Mouse (Mus musculus) kidney, embryonic 15.5 days (tissue): Measurements from ENCODE around the gene Eef1akmt2. TPM values are rescaled to one million over a fixed set of nuclear protein-coding genes. Genes with fewer than 3 reads are reported as not detected.
A peak's percentile ranks its signal among the peaks of the same experiment; 100 is the strongest.

ENCODE experiments used
- ATAC-seq: fragments of 200-750 bp; cut with Nextera tagmentation; replicated peaks from 2 replicates; pipeline ENCODE4 v1.8.0; 2017; ENCODE audit warnings: moderate TSS enrichment; ENCODE audit not compliant: low FRiP score
- H3K27ac ChIP-seq: fragments of 300-500 bp; sonication (generic); 2 replicates; pipeline ENCODE4 v1.5.1; 2015; ENCODE audit warnings: mild to moderate bottlenecking, inconsistent platforms
- H3K27me3 ChIP-seq: fragments of 300-500 bp; sonication (generic); 2 replicates; pipeline ENCODE4 v1.6.1; 2015; ENCODE audit warnings: inconsistent platforms
- H3K36me3 ChIP-seq: fragments of 300-500 bp; sonication (generic); 2 replicates; pipeline ENCODE4 v1.6.1; 2015; ENCODE audit warnings: inconsistent platforms
- H3K4me1 ChIP-seq: fragments of 300-500 bp; sonication (generic); 2 replicates; pipeline ENCODE4 v1.6.1; 2015; ENCODE audit warnings: inconsistent platforms
- H3K4me2 ChIP-seq: fragments of 300-500 bp; sonication (generic); 2 replicates; pipeline ENCODE4 v1.6.1; 2015; ENCODE audit warnings: moderate library complexity, mild to moderate bottlenecking, inconsistent platforms
- H3K4me3 ChIP-seq: fragments of 300-500 bp; sonication (generic); replicated peaks from 2 replicates; pipeline ENCODE4 v1.5.1; 2015; ENCODE audit warnings: mild to moderate bottlenecking, inconsistent platforms
- H3K9ac ChIP-seq: fragments of 300-500 bp; sonication (generic); 2 replicates; pipeline ENCODE4 v1.6.1; 2015; ENCODE audit warnings: mild to moderate bottlenecking, inconsistent platforms
- H3K9me3 ChIP-seq: fragments of 300-500 bp; sonication (generic); replicated peaks from 2 replicates; pipeline ENCODE4 v1.6.1; 2016; ENCODE audit warnings: inconsistent platforms
- WGBS: fragments of 180-500 bp; shearing (Covaris S2); methylation state at CpG from one replicate; pipeline ENCODE4 v1.1.7; 2015; ENCODE audit warnings: mixed read lengths; 5-methylcytosine and 5-hydroxymethylcytosine counted together
- polyA plus RNA-seq: library from polyadenylated mRNA; unstranded; fragments of >200 nt; fragmentation: Nextera tagmentation; extraction: Ambion mirVana; gene quantifications from 2 replicates; pipeline ENCODE4 v1.2.1, GENCODE M21; 2015

Eef1akmt2 gene
- polyA plus RNA-seq, 1 experiment from 2014 or later, result 67.9 TPM

- Histone ChIP-seq H3K36me3 (peaks cover 15% of the 10 kb centered on the region), H3K4me2 (no peak overlapping the region), H3K4me1 (peaks cover 57% of the 10 kb centered on the region), H3K9ac (no peak overlapping the region), H3K27me3 (no peaks in the 10 kb centered on the region), H3K27ac (peak overlapping the region; percentile 79), H3K4me3 (no peak overlapping the region), H3K9me3 (no peaks in the 10 kb centered on the region)
- WGBS, result 26% methylated on average over 7 of the region's 7 CpGs
- peak; percentile 23; the same call in 1 of the 2 replicates for ATAC-seq
These were observed 71.2 kb downstream of the Eef1akmt2 start for GRCm38 (mm10) chr7:132781130-132781814.

GRCm38 (mm10) chr7:132780611-132781010 lies 71.9 kb downstream of the Eef1akmt2 start:
- Histone ChIP-seq H3K36me3 (peaks cover 22% of the 10 kb centered on the region), H3K27me3 (no peaks in the 10 kb centered on the region), H3K9me3 (no peaks in the 10 kb centered on the region), H3K4me3 (no peak overlapping the region), H3K4me1 (peaks cover 54% of the 10 kb centered on the region), H3K27ac (peak overlapping the region; percentile 79), H3K4me2 (no peak overlapping the region), H3K9ac (no peak overlapping the region)
- 0 out of 2 replicates have a peak, but pooled peaks have one; percentile 20 for ATAC-seq
- WGBS, result 39% methylated on average over 4 of the region's 4 CpGs

- no peak for ATAC-seq
These were observed 73.8 kb downstream of the Eef1akmt2 start for GRCm38 (mm10) chr7:132778630-132779029.

GRCm38 (mm10) chr7:132777728-132778453 lies 74.6 kb downstream of the Eef1akmt2 start:
- Histone ChIP-seq H3K36me3 (peaks cover 38% of the 10 kb centered on the region), H3K4me1 (peaks cover 38% of the 10 kb centered on the region), H3K9ac (no peak overlapping the region), H3K4me3 (no peak overlapping the region), H3K27me3 (no peaks in the 10 kb centered on the region), H3K9me3 (no peaks in the 10 kb centered on the region), H3K4me2 (no peak overlapping the region), H3K27ac (no peak overlapping the region)
- 88% methylated on average over 1 of the region's 1 CpGs for WGBS
- ATAC-seq, result peak; percentile 49; the same call in 1 of the 2 replicates

More at GRCm38 (mm10) chr7:132778630-132779029, 73.8 kb downstream of the Eef1akmt2 start:
- Histone ChIP-seq H3K36me3 (peaks cover 31% of the 10 kb centered on the region), H3K9ac (no peak overlapping the region), H3K27me3 (no peaks in the 10 kb centered on the region), H3K9me3 (no peaks in the 10 kb centered on the region), H3K4me3 (no peak overlapping the region), H3K27ac (no peak overlapping the region), H3K4me1 (peaks cover 44% of the 10 kb centered on the region), H3K4me2 (no peak overlapping the region)
- 83% methylated on average over 13 of the region's 13 CpGs for WGBS

Other genes with a start within 250 kb of the Eef1akmt2 start
- 22.3 and 22.5 TPM in 2 replicates for gene Lhpp, start 242.0 kb downstream of the Eef1akmt2 start, polyA plus RNA-seq
- gene Fam53b, start 38.8 kb downstream of the Eef1akmt2 start, polyA plus RNA-seq, result 22.0 and 22.5 TPM in 2 replicates
- 39.0 and 41.4 TPM in 2 replicates for gene Abraxas2, start 6.6 kb upstream of the Eef1akmt2 start, polyA plus RNA-seq
- gene Zranb1, start 78.5 kb upstream of the Eef1akmt2 start, polyA plus RNA-seq, result 12.7 and 12.9 TPM in 2 replicates